In the genomic region with DNA sequence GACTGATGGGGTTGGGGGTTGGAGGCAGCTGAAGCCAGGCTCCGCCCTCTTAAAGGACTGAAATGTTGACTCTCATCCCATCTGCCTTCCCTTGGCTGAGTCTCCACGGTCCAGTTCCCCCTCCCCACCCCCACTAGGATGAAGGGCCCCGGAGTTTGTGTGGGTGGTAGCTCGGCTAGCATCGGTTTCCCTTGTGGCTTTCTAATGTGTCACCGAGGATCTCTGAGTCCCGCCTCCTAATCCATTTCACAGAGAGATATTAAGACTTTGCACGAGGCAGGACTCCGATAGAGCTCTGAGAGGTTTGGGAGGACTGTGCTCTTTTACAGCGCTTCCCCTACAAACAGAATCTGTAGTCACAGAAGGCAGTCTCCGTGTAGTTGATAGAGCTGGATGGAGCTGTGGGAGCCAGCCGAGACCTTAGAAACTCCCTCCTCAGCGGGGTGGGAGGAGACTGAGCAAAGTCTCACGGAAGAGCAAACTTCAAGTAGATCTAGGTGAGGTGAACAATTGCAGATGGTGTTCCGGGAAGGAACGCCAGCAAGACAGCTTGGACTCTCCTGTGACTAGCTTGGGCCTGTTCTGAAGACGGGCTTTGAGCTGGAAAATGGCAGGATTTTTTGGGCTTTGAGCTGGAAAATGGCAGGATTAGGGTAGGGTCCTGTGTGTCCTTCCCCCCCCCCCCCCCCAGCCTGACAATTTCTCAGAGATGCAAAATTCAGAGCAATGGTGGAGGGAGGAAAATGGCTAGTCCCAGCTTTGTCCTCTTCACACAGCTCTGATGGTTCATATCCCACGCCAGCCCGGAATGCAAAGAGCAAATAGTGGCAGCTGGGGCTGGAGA, we compare ENCODE assay signal across 8 mouse cellular contexts. TPM values are rescaled to one million over a fixed set of nuclear protein-coding genes. Genes with fewer than 3 reads are reported as not detected.
DNase-seq lines count a peak whose midpoint lies in the region; ATAC-seq and TF ChIP-seq lines count a peak whose summit lies in the region.

A gene (minus strand): TSS at position 1 of the 844 bp plus-strand sequence.

- TF ChIP-seq POLR2A in brain, embryonic 14.5 days (IDR thresholded peaks at IDR 0.05; ENCODE audit: borderline replicate concordance, extremely low read depth, insufficient read depth, insufficient read length, poor library complexity, severe bottlenecking): no peak

- no peaks in the 10 kb centered on the region for H3K36me3 ChIP-seq in midbrain, postnatal 0 days (ENCODE audit: insufficient read depth, low read length)

- peak within 1 kb of the TSS; percentile 83 for H3K27ac ChIP-seq in midbrain, postnatal 0 days (ENCODE audit: low read depth, low read length)

- ATAC-seq in inflammation-experienced regulatory T-cells, adult 6 months: peak; percentile 64
- ATAC-seq in midbrain, postnatal 0 days (ENCODE audit: low FRiP score): peak; percentile 61

- peak within 1 kb of the TSS; percentile 65 for H3K9ac ChIP-seq in midbrain, postnatal 0 days (replicated peaks; ENCODE audit: low read length, poor library complexity, severe bottlenecking)

- DNase-seq in ovary, postnatal 14 days (ENCODE audit: low spot score): peak; percentile 50
- DNase-seq in ovary, postnatal 10 days (ENCODE audit: low spot score): no peak
- DNase-seq in brain, embryonic 14.5 days (ENCODE audit: low read depth): peak; percentile 94
- no peak for DNase-seq in gastrocnemius, postnatal 36 days
- peak in 1 of 2 experiments; percentile 70 for DNase-seq in left cerebral cortex, postnatal 25 days (ENCODE audit: low spot score in 2 of 2)
- peak; percentile 92 for DNase-seq in midbrain, postnatal 0 days (ENCODE audit: low spot score)
- peak; percentile 71 for DNase-seq in yolk sac, embryonic 10.5 days (ENCODE audit: low spot score)

- 6% methylated on average over 19 of the region's 19 CpGs for WGBS in midbrain, postnatal 0 days

- H3K9me3 ChIP-seq in midbrain, postnatal 0 days (ENCODE audit: low read length): no peaks in the 10 kb centered on the region

- H3K4me2 ChIP-seq in midbrain, postnatal 0 days (ENCODE audit: low read depth, low read length, poor library complexity, severe bottlenecking): peak within 1 kb of the TSS; percentile 80

- H3K4me3 ChIP-seq in midbrain, postnatal 0 days (ENCODE audit: low read depth, low read length): peak within 1 kb of the TSS; percentile 40

- TF ChIP-seq CTCF in brain, embryonic 14.5 days (IDR thresholded peaks at IDR 0.05; ENCODE audit: borderline replicate concordance, extremely low read depth, insufficient read depth, insufficient read length): no peak
- TF ChIP-seq CTCF in midbrain, postnatal 0 days (IDR thresholded peaks at IDR 0.05): no peak

- peaks cover 13% of the 10 kb centered on the region; the same call in 1 of the 2 replicates for H3K4me1 ChIP-seq in midbrain, postnatal 0 days (ENCODE audit: insufficient read depth, low read length)

- intact Hi-C loops in gastrocnemius, postnatal 36 days (cut with DNase I): loop anchor here (5.0 kb wide), 1 partner anchor 32 kb away; no protein-coding TSS in a partner anchor
- intact Hi-C loops in left cerebral cortex, postnatal 25 days (cut with DNase I): no loop called here

- no peaks in the 10 kb centered on the region for H3K27me3 ChIP-seq in midbrain, postnatal 0 days (ENCODE audit: insufficient read depth, low read length)

RNA-seq across cellular contexts. Expression of the gene that starts here (rescaled TPM):
- 99.6 and 112 TPM in 2 replicates for polyA plus RNA-seq in brain, embryonic 14.5 days (2012; rRNA removed)
- 10 to 100 TPM; 12.7 to 15.0 TPM for total RNA-seq in gastrocnemius, postnatal 36 days (2021)
- polyA plus RNA-seq in inflammation-experienced regulatory T-cells, adult 6 months (2017; shearing (Covaris generic)): 1 to 10 TPM in 1 of 3 experiments, under 1 TPM in 2; 0.65 to 1.1 (median 0.73) TPM
- total RNA-seq in left cerebral cortex, postnatal 25 days (2021): 10 to 100 TPM; 51.9 to 55.4 TPM
- 82.8 and 100 TPM in 2 replicates for total RNA-seq in midbrain, postnatal 0 days (2014; rRNA removed)
- polyA plus RNA-seq in midbrain, postnatal 0 days (2015; fragmentation: Nextera tagmentation; extraction: Ambion mirVana): 48.5 and 49.3 TPM in 2 replicates

Comparison
In these comparisons a context has a peak if more than half of its experiments do, and no peak if none do; other contexts are left out.
1. RNA of the gene that starts here (polyA plus RNA-seq): 99.6 to 112 TPM in brain, embryonic 14.5 days and 48.5 to 49.3 TPM in midbrain, postnatal 0 days; 0.65 to 1.1 TPM in inflammation-experienced regulatory T-cells, adult 6 months; every median in the first group is over 10 times any median in the second.
2. DNase-seq: peak in ovary, postnatal 14 days (single experiment), brain, embryonic 14.5 days (single experiment), midbrain, postnatal 0 days (single experiment) and yolk sac, embryonic 10.5 days (single experiment); none in ovary, postnatal 10 days (single experiment) and gastrocnemius, postnatal 36 days (0 of 2).